Mouse (Mus musculus): ENCODE results near the gene A930018P22Rik. TPM values are rescaled to one million over a fixed set of nuclear protein-coding genes. Genes with fewer than 3 reads are reported as not detected.

The A930018P22Rik gene
- polyA plus RNA-seq, 1 experiment from 2014 or later = 0.24 TPM

DNA sequence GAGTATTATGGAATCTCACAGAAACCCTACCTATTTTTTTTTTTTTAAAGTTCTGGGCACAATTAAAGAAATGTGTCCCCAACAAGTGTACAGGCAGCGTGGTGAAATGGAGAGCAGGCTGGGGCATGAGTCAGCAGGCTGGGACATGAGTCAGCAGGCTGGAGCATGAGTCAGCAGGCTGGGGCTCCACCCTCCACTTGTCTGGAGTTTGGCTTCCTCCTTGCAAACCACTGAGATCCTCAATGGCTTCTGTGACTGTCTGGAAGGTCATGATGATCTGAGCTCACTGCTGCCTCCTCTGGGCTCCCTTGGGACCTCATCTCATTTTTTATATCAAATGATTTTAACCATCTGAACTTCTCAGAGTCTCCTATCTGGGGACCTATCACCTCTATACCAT lies 23.4 kb downstream of the A930018P22Rik start:
- no peaks in the 10 kb centered on the region for H3K9me3 ChIP-seq
- no peak overlapping the region for H3K9ac ChIP-seq
- 65% methylated on average over 1 of the region's 1 CpGs for WGBS
- no peaks in the 10 kb centered on the region for H3K36me3 ChIP-seq
- no peak overlapping the region for H3K27ac ChIP-seq
- H3K4me1 ChIP-seq (replicated peaks) = no peaks in the 10 kb centered on the region
- H3K4me3 ChIP-seq (replicated peaks) = no peak overlapping the region
- H3K27me3 ChIP-seq (replicated peaks) = no peaks in the 10 kb centered on the region
- no peak overlapping the region for H3K4me2 ChIP-seq (replicated peaks)
- no peak for ATAC-seq

DNA sequence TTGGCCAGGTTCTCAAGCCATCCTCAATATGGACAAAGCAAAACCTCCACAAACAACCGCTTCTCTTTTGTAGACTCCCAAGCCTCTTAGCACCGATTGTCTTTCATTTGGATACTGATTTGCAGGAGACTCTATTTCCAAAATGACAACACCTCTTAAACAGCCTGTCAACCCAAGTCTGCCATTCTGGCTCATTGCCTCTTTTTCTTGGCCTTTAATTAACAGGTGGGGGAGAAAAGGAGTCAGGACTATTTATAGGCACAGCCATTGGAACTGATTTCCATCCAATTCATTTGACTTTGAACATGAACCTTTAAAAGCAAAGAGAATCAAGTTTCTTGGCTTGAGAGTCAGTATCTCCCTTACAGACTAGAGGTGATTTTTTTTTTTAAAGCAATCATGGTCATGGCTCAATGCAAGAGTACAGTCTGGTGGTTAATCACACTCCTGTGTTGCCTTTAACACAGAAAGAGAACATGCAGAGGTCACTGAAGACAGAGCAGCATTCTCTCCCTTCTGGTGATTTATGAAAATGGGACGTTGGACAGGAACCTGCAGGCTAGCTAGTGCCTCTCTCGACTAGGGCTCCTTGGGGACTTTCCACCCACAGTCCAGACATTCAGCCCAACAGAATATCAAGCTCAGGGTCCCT lies 25.5 kb downstream of the A930018P22Rik start:
- Histone ChIP-seq H3K4me1 (replicated peaks) (no peaks in the 10 kb centered on the region), H3K9ac (no peak overlapping the region), H3K27ac (no peak overlapping the region), H3K9me3 (no peaks in the 10 kb centered on the region), H3K4me2 (replicated peaks) (no peak overlapping the region), H3K27me3 (replicated peaks) (no peaks in the 10 kb centered on the region), H3K4me3 (replicated peaks) (no peak overlapping the region), H3K36me3 (no peaks in the 10 kb centered on the region)
- no peak for ATAC-seq
- 65% methylated on average over 4 of the region's 4 CpGs for WGBS

DNA sequence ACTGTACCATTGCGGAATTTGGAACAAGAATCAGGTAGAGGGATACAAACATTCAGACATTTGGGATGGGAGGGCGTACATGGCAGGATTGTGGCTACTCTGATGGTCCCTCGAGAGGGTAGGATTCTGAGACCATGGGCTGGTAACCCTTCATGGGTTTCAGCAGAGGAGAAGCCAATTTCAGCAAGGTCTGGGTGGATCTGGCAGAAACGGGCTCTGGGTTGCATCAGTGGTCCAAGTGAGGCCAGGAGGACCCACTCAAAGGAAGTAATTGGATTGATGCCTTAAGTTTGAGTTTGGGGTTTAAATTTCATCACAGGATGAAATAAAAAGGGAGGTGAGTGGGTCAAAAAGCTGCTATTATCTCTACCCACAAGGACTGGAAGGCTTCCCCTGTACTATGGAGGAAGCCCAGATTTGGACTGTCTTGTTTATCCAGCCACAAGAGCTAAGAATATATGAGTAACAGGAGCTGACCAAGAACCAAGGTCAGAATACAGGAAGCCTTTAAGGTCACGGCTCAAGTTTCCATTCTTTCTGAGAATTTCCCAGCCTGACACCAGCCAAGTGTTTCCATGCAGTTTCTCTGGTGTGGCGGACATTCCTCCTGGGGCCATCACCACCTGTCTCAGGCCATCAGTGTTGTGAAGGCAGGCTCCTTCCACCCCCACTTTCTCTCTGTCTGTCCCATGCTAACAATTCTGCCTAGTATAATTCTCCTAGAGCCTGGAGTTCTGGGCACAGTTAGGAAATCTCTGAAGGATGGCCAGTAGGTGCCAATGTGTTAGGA lies 28.2 kb downstream of the A930018P22Rik start:
- no peak for ATAC-seq
- no peak overlapping the region for H3K4me2 ChIP-seq (replicated peaks)

DNA sequence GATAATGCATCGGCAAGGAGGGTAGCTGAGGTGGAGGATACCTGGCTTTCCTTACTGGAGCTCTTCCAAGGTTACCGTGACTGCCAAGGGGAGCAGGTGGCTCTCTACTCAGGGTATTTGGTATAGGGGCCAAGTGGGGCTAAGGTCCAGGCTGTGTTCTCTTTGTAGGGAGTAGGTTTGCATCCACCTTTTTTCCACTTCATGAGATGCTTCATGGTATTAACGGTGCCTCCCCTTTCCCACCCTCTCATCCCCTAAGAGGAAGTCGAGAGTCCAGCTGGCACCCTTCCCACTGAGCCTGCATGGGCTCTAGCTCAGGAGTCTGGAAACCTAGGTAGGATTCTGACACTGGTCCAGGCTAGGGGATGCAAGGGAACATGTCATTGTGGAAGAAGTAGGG lies 30.8 kb downstream of the A930018P22Rik start:
- H3K36me3 ChIP-seq = no peaks in the 10 kb centered on the region
- no peaks in the 10 kb centered on the region for H3K27me3 ChIP-seq (replicated peaks)
- no peaks in the 10 kb centered on the region for H3K4me1 ChIP-seq (replicated peaks)
- 81% methylated on average over 4 of the region's 4 CpGs for WGBS
- H3K27ac ChIP-seq = no peak overlapping the region
- no peaks in the 10 kb centered on the region for H3K9me3 ChIP-seq
- ATAC-seq = no peak
- no peak overlapping the region for H3K4me2 ChIP-seq (replicated peaks)
- no peak overlapping the region for H3K4me3 ChIP-seq (replicated peaks)
- no peak overlapping the region for H3K9ac ChIP-seq

More for the DNA sequence above, 28.2 kb downstream of the A930018P22Rik start:
- WGBS = 79% methylated on average over 6 of the region's 6 CpGs
- no peak overlapping the region for H3K4me3 ChIP-seq (replicated peaks)
- H3K27ac ChIP-seq = no peak overlapping the region
- no peaks in the 10 kb centered on the region for H3K36me3 ChIP-seq
- no peaks in the 10 kb centered on the region for H3K27me3 ChIP-seq (replicated peaks)
- H3K9me3 ChIP-seq = no peaks in the 10 kb centered on the region
- no peak overlapping the region for H3K9ac ChIP-seq
- no peaks in the 10 kb centered on the region for H3K4me1 ChIP-seq (replicated peaks)

DNA sequence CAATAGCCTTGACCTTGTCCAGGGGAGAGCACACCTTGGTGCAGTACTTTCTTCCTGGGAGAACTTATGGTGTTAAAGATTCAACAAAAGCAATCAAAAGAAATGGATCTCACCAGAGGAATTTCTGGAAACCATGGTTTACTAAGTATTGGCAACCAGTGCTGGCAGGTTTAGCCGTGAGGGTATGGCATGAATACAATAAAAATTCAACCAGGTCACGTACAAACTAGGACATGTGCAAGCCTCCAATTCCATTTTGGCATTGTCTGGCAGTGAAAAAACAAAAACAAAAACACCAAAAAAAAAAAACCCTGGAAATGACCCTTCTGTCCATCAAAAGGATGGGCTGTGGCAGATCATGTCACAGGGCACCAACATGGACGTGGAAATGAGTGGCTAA lies 31.3 kb downstream of the A930018P22Rik start:
- Histone ChIP-seq H3K9me3 (no peaks in the 10 kb centered on the region), H3K27me3 (replicated peaks) (no peaks in the 10 kb centered on the region), H3K9ac (no peak overlapping the region), H3K36me3 (no peaks in the 10 kb centered on the region), H3K27ac (no peak overlapping the region), H3K4me3 (replicated peaks) (no peak overlapping the region), H3K4me2 (replicated peaks) (no peak overlapping the region), H3K4me1 (replicated peaks) (no peaks in the 10 kb centered on the region)
- ATAC-seq = no peak
- 88% methylated on average over 3 of the region's 3 CpGs for whole genome bisulfite sequencing

DNA sequence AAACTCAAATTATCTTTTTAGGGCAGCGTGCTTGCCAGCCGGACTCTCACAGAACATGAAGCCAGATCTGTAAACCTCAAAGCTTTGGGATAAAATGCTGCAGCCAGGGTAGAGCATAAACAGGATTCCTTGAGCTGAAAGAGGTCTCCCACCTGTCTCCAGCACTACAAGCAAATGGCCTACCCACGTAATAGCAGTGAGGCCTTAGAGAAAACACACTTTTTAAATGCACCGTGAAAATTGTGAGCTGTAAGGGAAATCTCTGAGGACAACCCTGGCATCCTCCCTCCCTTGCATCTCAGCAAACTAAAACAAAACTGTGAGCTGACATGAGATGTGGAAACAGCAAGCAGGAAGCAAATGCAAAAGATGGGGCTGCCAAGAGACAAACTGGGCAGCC lies 35.3 kb downstream of the A930018P22Rik start:
- Histone ChIP-seq H3K4me1 (replicated peaks) (no peaks in the 10 kb centered on the region), H3K4me3 (replicated peaks) (no peak overlapping the region), H3K27ac (no peak overlapping the region), H3K27me3 (replicated peaks) (no peaks in the 10 kb centered on the region), H3K4me2 (replicated peaks) (no peak overlapping the region), H3K36me3 (no peaks in the 10 kb centered on the region), H3K9ac (no peak overlapping the region), H3K9me3 (no peaks in the 10 kb centered on the region)
- 73% methylated on average over 4 of the region's 4 CpGs for WGBS
- ATAC-seq = no peak

DNA sequence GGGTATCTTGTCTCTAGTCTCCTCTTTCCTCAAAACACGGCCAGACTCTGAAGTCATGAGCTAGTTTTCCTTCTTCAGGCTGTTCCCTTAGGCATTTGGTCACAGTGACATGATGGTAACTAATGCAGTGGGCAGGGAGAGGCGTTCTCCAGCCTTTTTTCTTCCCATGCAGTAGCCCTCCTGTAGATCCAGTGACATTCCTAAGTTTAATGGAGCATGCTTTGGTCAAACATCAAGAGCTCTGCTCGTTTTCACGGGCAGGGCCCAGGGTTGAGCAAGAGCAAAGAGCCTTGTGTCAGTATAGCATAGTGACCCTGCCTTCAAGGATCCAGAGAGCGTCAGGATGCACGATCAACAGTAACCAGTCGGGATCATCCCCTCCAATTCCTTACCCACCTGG lies 40.8 kb downstream of the A930018P22Rik start:
- no peaks in the 10 kb centered on the region for H3K27me3 ChIP-seq (replicated peaks)
- no peak overlapping the region for H3K4me2 ChIP-seq (replicated peaks)
- H3K4me3 ChIP-seq (replicated peaks) = no peak overlapping the region
- no peak overlapping the region for H3K27ac ChIP-seq
- no peak overlapping the region for H3K9ac ChIP-seq
- no peaks in the 10 kb centered on the region for H3K9me3 ChIP-seq
- no peak for ATAC-seq
- no peaks in the 10 kb centered on the region for H3K4me1 ChIP-seq (replicated peaks)
- H3K36me3 ChIP-seq = no peaks in the 10 kb centered on the region
- 78% methylated on average over 7 of the region's 7 CpGs for WGBS

DNA sequence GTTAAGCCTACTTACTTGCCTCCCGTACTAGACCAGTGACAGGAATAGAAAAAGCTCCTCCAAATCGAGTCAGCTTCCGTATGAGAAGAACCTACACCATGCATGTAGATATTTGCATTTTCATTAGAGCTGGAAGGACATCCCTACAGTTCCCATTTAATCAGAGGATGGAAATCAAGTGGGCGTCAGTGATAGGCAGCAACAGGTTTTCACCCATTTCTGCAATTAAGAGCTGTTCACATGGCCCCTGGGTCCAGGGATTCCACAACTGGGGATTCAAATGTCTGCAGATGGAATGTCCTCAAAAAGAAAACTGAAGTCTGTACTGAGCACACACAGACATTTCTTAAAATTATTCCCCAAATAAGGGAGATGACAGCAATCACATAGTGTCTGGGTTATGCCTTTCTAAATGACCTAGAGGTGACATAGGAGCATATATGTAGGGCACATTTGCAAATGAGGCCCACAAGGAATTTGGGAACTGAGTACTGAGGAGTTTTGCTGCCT lies 41.5 kb downstream of the A930018P22Rik start:
- Histone ChIP-seq H3K4me1 (replicated peaks) (no peaks in the 10 kb centered on the region), H3K9me3 (no peaks in the 10 kb centered on the region), H3K27ac (no peak overlapping the region), H3K4me3 (replicated peaks) (no peak overlapping the region), H3K4me2 (replicated peaks) (no peak overlapping the region), H3K27me3 (replicated peaks) (no peaks in the 10 kb centered on the region), H3K9ac (no peak overlapping the region), H3K36me3 (no peaks in the 10 kb centered on the region)
- WGBS = 88% methylated on average over 4 of the region's 4 CpGs
- ATAC-seq = no peak

DNA sequence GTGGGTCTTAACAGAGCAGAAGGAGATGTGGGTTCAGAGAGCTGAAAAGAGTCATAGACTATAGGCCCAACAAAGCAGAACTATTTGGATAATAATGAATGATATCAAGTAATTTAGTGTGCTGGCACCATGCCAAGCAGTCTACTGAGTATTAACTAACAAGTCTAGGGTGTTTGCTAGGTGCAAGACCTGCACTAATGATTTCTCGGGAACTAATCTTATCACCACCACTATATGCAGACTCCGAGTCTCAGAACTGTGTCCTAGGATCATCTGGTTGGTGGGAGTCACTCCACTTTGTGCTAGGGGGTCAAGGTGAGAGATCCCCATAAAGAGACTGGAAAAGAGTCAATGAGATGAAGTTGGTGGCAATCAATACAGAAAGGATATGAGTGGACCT lies 43.1 kb downstream of the A930018P22Rik start:
- Histone ChIP-seq H3K36me3 (no peaks in the 10 kb centered on the region), H3K27ac (no peak overlapping the region), H3K4me1 (replicated peaks) (no peaks in the 10 kb centered on the region), H3K9me3 (no peaks in the 10 kb centered on the region), H3K27me3 (replicated peaks) (no peaks in the 10 kb centered on the region), H3K4me3 (replicated peaks) (no peak overlapping the region), H3K4me2 (replicated peaks) (no peak overlapping the region), H3K9ac (no peak overlapping the region)
- 71% methylated on average over 2 of the region's 2 CpGs for WGBS
- ATAC-seq = no peak

DNA sequence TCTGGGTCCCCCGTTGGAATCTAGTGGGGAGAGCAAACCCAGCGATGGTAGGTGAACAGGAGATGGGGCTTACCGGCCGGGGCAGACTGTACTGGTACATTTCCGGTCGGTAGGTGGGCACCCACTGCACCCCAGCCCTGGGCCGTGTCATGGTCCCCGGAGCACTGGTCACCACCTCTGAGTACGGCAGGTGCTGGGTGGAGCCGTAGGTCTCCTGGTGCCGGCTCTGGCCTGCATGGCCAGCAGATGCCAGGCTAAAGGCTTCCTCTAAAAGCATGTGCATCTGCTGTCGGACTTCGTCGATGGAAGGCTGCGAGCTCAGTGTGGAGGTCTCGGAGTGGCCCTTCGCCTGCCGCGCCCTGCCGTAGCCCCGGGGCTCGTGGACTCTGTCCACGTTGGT lies 45.2 kb downstream of the A930018P22Rik start:
- no peak overlapping the region for H3K27ac ChIP-seq
- H3K4me3 ChIP-seq (replicated peaks) = no peak overlapping the region
- no peak for ATAC-seq
- WGBS = 93% methylated on average over 23 of the region's 23 CpGs
- H3K4me1 ChIP-seq (replicated peaks) = no peaks in the 10 kb centered on the region
- H3K4me2 ChIP-seq (replicated peaks) = no peak overlapping the region
- H3K9ac ChIP-seq = no peak overlapping the region
- H3K27me3 ChIP-seq (replicated peaks) = no peaks in the 10 kb centered on the region
- H3K36me3 ChIP-seq = no peaks in the 10 kb centered on the region
- no peaks in the 10 kb centered on the region for H3K9me3 ChIP-seq

DNA sequence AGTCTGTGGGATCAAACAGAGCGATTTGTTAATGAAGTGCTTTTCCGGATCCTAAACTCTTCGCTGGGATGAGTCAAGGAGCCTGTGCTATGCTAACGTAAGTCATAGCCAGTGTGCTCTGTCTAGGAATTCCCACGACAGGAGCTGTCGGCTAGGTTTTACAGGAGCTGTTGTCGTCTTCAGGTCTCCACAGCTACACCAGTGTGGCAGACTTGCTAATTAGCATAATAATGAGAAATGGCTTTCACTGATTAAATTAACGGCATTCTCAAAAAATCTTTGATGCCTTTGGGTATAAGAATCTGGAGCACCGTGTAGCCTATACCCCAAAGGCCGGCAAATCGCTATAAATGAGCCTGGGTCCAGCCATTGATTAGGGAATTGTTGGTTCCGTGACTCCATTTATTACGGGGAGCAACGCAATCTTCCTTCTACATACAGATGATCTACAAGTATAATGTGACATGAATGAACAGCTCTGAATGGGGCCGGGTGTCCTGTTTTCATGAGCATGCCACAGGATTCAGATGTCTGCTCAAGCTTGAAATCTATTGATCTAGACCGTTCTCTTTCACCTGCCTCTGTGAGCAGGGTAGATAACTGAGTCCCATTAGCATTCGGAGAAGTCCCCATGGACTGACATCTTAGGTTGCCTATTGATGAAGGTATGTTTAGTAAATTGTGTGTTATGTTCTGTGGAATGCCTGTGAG lies 45.8 kb downstream of the A930018P22Rik start:
- no peak overlapping the region for H3K4me3 ChIP-seq (replicated peaks)
- H3K9me3 ChIP-seq = no peaks in the 10 kb centered on the region
- H3K27me3 ChIP-seq (replicated peaks) = no peaks in the 10 kb centered on the region
- no peaks in the 10 kb centered on the region for H3K4me1 ChIP-seq (replicated peaks)
- H3K9ac ChIP-seq = no peak overlapping the region
- no peaks in the 10 kb centered on the region for H3K36me3 ChIP-seq
- ATAC-seq = no peak
- no peak overlapping the region for H3K4me2 ChIP-seq (replicated peaks)
- WGBS = 88% methylated on average over 17 of the region's 17 CpGs
- H3K27ac ChIP-seq = no peak overlapping the region

DNA sequence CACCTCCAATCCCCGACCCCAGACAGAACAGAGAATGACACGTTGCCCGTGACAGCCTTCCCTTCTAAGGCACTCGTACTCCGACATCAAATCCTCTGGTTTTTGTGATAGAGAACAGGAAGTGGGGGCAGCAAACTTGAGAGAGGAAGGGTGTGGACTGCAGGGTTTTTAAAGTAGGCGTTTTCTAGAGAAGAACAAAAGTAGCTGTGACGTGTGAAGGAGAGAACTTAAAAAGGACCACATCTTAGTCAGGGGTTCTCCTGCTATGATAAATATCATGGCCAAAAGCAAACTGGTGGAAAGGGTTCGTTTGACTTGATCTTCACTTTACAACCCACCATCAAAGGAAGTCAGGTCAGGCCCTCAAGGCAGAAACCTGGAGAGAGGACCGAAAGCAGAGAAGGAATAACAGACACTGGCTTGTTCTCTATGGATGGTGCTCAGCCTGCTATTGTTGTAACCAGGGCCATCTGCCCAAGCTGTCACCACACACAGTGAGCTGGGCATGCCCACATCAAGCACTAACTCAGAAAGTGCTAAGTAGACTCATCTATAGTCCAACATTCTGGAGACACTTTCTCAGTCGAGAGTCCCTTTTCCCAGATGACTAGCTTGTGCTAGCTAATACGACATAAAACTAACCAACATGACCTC lies 50.3 kb downstream of the A930018P22Rik start:
- no peaks in the 10 kb centered on the region for H3K36me3 ChIP-seq
- no peaks in the 10 kb centered on the region for H3K9me3 ChIP-seq
- 56% methylated on average over 11 of the region's 11 CpGs for WGBS
- H3K4me2 ChIP-seq (replicated peaks) = no peak overlapping the region
- H3K4me1 ChIP-seq (replicated peaks) = peaks cover 14% of the 10 kb centered on the region
- H3K27ac ChIP-seq = no peak overlapping the region
- ATAC-seq = no peak
- no peak overlapping the region for H3K9ac ChIP-seq
- no peaks in the 10 kb centered on the region for H3K27me3 ChIP-seq (replicated peaks)
- H3K4me3 ChIP-seq (replicated peaks) = no peak overlapping the region
